Mouse (Mus musculus) left cerebral cortex, adult 2 months (tissue): ENCODE measurements at regions not wholly inside any gene's neighbourhood (a gene's known extent, or its start where the extent isn't known, plus 50 kb on each side); places are given as distances from the start of the nearest gene placed in this dataset.

Experiments
- DNase-seq, 2 experiments: peaks; one replicate each; pipeline ENCODE4 v3.0.0; 2021 to 2022; ENCODE audit warnings: low spot score in 2 of 2, mixed read lengths in 1 of 2; ENCODE audit errors: extremely low spot score in 1 of 2
- H3K27ac ChIP-seq: fragments of 200-600 bp; 2 replicates; pipeline ENCODE4 v1.8.1; 2022
- H3K4me3 ChIP-seq: fragments of 200-600 bp; 2 replicates; pipeline ENCODE4 v1.8.1; 2022
- CTCF ChIP-seq: fragments of 200-600 bp; IDR thresholded peaks from 2 replicates; pipeline ENCODE4 v1.8.1; 2022; ENCODE audit warnings: antibody characterized with exemption, mild to moderate bottlenecking, moderate library complexity
- intact Hi-C: fragments of 180-260 bp; cut with DNase I; formaldehyde crosslinking; loops from one replicate; pipeline ENCODE4 v1.15.1; 2025

DNA sequence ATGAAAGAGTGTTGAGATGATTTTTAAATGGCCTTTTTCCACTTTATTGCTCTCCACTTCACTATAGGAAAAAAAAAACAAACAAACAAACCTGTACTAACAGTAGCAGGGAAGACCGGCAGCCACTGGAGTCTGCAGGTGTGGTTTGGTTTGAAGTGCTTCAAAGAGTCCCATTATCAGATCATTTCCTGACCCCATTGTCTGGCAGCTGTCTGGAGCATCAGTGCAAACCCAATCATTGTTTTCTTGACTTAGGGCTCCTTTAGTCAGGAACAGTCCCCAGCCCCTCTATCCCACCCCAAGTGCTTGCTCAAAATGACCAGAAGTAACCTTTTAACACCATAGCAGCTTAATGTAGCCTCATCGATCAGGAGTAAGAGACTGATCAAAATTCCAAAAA is 77.4 kb upstream of the Naf1 start:
- DNase-seq = no peak
- Histone ChIP-seq H3K4me3 (no peak overlapping the region), H3K27ac (no peak overlapping the region)
- intact Hi-C loops = no loop called here
- TF ChIP-seq CTCF = no peak

DNA sequence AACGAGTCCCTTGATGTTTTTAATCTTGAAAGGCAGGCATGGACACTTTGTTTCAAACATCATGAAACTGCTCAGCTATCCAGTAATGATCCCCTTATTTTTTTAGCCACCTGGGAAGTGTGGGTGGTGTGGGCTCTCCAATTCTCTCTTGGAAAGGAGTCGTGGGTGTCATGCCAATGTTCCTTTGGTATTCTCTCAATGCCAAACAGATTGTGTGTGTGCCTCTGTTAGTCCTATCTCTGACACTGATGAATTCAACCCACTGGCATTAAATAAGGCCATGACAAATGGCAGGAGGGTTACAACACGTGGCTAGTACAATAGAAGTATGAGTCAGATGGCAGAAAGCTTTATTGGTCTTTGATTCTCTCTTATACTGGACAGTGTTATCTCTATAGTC is 74.0 kb upstream of the Naf1 start:
- no peak for DNase-seq
- TF ChIP-seq CTCF = no peak
- Histone ChIP-seq H3K4me3 (no peak overlapping the region), H3K27ac (no peak overlapping the region)
- intact Hi-C loops = no loop called here
